Mouse (Mus musculus) heart, postnatal 36 days (tissue): ENCODE data around the gene Ppp1r12a. TPM values are rescaled to one million over a fixed set of nuclear protein-coding genes. Genes with fewer than 3 reads are reported as not detected.

ENCODE experiments used
- DNase-seq, 2 experiments: peaks; one replicate each; pipeline ENCODE4 v3.0.0; 2021 to 2022
- intact Hi-C: fragments of 180-260 bp; cut with DNase I; formaldehyde crosslinking; loops from one replicate; pipeline ENCODE4 v1.15.1; 2025
- total RNA-seq, 2 experiments: library from RNA; stranded (reverse); gene quantifications; 2 replicates each; pipeline ENCODE4 v1.2.3; 2021

Ppp1r12a gene
- total RNA-seq, 2 experiments from 2014 or later: 55.4 to 61.8 TPM

- no peak for DNase-seq
- intact Hi-C loops: no loop called here
Measured at GRCm38 (mm10) chr10:108329771-108330170, 167.8 kb downstream of the Ppp1r12a start.

- no peak for DNase-seq
- intact Hi-C loops: no loop called here
Measured at GRCm38 (mm10) chr10:108330964-108331363, 169.0 kb downstream of the Ppp1r12a start.

DNA sequence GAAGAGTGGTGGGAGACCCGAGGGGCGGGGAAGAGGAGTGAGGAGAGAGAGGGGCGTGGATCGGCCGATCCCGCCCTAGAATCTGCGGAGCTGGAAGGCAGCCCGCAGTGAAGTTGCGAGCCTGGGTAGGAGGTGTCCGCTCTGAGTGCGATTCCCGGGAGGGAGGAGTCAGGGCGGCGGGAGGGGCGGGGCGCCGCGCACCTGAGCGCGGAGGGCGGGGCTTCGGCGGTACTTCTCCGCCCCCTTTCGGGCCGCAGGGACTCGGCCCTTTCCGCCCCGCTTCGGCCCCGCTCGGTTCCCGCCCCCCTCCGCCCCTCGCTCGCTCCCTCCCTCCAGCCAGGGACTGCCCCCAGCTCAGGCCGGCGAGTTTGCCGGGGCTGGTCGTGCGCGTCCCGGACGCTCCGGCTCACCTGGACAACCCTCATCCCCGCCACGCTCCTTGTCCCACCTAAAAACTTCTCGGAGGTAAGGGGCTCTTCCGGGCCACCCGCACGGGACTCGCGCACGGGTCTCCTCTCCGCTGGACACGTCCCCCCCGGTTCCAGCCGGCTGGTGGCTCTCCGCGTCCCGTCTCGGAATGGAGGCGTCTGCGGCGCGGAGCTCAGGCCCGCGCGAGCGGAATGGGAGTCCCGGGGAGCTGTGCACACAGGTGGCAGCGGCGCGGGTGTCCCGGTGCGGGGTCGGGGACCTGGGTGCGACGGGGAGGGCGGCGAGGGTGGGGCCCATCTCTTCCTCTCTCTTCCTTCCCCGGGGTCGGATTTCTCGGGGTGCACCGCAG lies 170.0 kb downstream of the Ppp1r12a start, which contains the start of gene Pawr:
Gene Pawr (plus strand): TSS at position 338 of the 778 bp plus-strand sequence.
- peak; percentile 62 to 66 for DNase-seq
- intact Hi-C loops: loop anchor here (2.0 kb wide), 2 partner anchors 31 to 115 kb away; no protein-coding TSS in a partner anchor

- intact Hi-C loops: loop anchor here (2.0 kb wide), 2 partner anchors 32 to 114 kb away; no protein-coding TSS in a partner anchor
- DNase-seq: peak; percentile 45 to 46
Measured at GRCm38 (mm10) chr10:108332571-108333541, 170.9 kb downstream of the Ppp1r12a start.

GRCm38 (mm10) chr10:108333642-108334041 lies 171.6 kb downstream of the Ppp1r12a start:
- DNase-seq: no peak
- intact Hi-C loops: loop anchor here (2.0 kb wide), 3 partner anchors 33 to 113 kb away; no protein-coding TSS in a partner anchor

Other genes with a start within 250 kb of the Ppp1r12a start
- 1 to 10 TPM; 3.2 to 3.5 TPM for gene Pawr, start 169.9 kb downstream of the Ppp1r12a start, total RNA-seq